Mouse (Mus musculus): ENCODE results near the gene Dcaf1. TPM values are rescaled to one million over a fixed set of nuclear protein-coding genes. Genes with fewer than 3 reads are reported as not detected.

Gene Dcaf1
- polyA plus RNA-seq, 1 experiment from 2014 or later: 18.2 TPM

DNA sequence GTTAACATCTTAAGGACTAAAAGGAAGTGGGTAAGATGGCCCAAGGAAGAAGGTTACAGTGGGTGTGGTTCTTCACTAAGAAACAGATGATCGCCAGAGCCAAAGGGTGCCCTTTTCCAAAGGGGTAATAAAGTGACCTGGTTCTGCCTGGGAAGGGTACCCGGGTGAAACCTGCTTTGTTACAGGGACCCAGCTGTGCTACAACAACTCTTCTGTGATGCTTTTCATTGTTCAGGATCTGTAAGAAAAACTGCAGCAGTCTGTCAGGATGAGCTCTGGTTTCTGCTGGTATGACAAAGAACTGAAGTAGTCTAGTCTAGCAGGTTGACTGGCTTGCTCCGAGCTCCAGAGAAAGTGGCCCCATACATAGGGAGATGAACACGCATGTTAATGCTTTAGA is 60.5 kb downstream of the Dcaf1 start:
- no peak for ATAC-seq (ENCODE audit: low FRiP score)
- WGBS: 74% methylated on average over 4 of the region's 4 CpGs
- no peak overlapping the region for H3K9ac ChIP-seq
- peaks cover 67% of the 10 kb centered on the region for H3K36me3 ChIP-seq
- H3K9me3 ChIP-seq (replicated peaks): no peaks in the 10 kb centered on the region
- H3K4me3 ChIP-seq: no peak overlapping the region
- H3K4me1 ChIP-seq: peaks cover 50% of the 10 kb centered on the region
- no peaks in the 10 kb centered on the region for H3K27me3 ChIP-seq
- no peak overlapping the region for H3K4me2 ChIP-seq (replicated peaks)
- no peak overlapping the region for H3K27ac ChIP-seq

GRCm38 (mm10) chr9:106883085-106883484 is 61.4 kb downstream of the Dcaf1 start:
- H3K4me3 ChIP-seq: peak overlapping the region; percentile 14
- H3K36me3 ChIP-seq: peaks cover 60% of the 10 kb centered on the region
- H3K4me1 ChIP-seq: peaks cover 58% of the 10 kb centered on the region
- H3K27ac ChIP-seq: no peak overlapping the region
- 76% methylated on average over 3 of the region's 3 CpGs for WGBS
- 0 out of 2 replicates have a peak overlapping the region, but pooled peaks have one; percentile 33 for H3K9ac ChIP-seq
- ATAC-seq (ENCODE audit: low FRiP score): no peak
- no peaks in the 10 kb centered on the region for H3K27me3 ChIP-seq
- no peaks in the 10 kb centered on the region for H3K9me3 ChIP-seq (replicated peaks)
- peak overlapping the region; percentile 99 for H3K4me2 ChIP-seq (replicated peaks)

- Histone ChIP-seq H3K4me1 (peaks cover 66% of the 10 kb centered on the region), H3K9me3 (replicated peaks) (no peaks in the 10 kb centered on the region), H3K27me3 (no peaks in the 10 kb centered on the region), H3K27ac (no peak overlapping the region), H3K4me2 (replicated peaks) (peak overlapping the region; percentile 99), H3K9ac (peak overlapping the region; percentile 99), H3K4me3 (peak overlapping the region; percentile 94), H3K36me3 (peaks cover 63% of the 10 kb centered on the region)
- ATAC-seq (ENCODE audit: low FRiP score): no peak
- 39% methylated on average over 16 of the region's 16 CpGs for WGBS
These were observed 62.6 kb downstream of the Dcaf1 start for GRCm38 (mm10) chr9:106884306-106884705.

GRCm38 (mm10) chr9:106884996-106885900 is 63.6 kb downstream of the Dcaf1 start:
- Histone ChIP-seq H3K27ac (peak overlapping the region; percentile 91), H3K9ac (peak overlapping the region; percentile 99), H3K9me3 (replicated peaks) (no peaks in the 10 kb centered on the region), H3K27me3 (no peaks in the 10 kb centered on the region), H3K36me3 (peaks cover 65% of the 10 kb centered on the region), H3K4me3 (peak overlapping the region; percentile 94), H3K4me2 (replicated peaks) (peak overlapping the region; percentile 99), H3K4me1 (peaks cover 75% of the 10 kb centered on the region)
- no peak for ATAC-seq (ENCODE audit: low FRiP score)
- 23% methylated on average over 44 of the region's 44 CpGs for WGBS

DNA sequence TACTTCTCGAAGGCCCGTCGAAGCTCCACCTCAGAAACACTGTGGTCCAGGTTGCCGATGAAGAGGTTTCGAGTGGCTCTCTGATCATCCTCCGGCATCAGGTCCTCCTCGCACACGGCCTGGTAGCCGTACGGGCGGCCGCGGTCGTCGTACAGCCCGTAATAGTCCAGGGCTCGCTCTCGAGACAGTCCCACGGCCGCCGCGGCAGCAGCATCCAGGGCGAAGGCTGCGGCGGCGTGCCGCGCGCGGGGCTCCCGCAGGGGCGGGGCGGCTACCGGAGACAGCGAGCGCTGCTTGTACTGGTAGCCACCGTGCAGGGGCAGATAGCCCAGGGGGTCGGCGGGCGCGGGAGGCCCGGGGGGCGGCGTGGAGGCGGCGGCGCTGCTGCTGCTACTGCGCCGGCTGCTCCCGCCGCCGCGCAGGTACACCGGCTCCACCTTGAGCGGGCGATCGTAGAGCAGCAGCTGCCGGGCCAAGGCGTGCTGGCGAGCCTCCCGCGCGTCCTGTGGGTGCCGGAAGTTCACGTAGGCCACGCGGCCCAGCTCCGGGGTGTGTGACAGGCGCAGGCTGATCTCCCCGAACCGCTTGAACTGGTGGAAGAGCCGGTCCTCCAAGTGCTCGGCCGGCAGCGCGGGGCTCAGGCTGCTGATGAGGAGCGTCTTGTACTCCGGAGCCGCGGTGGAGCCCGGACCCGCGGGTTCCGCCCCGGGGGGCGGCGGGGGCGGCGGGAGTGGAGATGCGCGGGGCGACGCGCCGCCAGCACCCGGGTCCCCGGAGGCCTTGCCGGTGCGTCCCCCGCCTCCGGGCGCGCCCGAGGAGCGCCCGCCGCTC is 64.4 kb downstream of the Dcaf1 start:
- Histone ChIP-seq H3K4me1 (peaks cover 81% of the 10 kb centered on the region), H3K4me2 (replicated peaks) (peak overlapping the region; percentile 99), H3K4me3 (peak overlapping the region; percentile 94), H3K27me3 (no peaks in the 10 kb centered on the region), H3K9ac (peak overlapping the region; percentile 99), H3K27ac (peak overlapping the region; percentile 91), H3K36me3 (peaks cover 65% of the 10 kb centered on the region), H3K9me3 (replicated peaks) (no peaks in the 10 kb centered on the region)
- peak; percentile 7; the same call in 1 of the 2 replicates for ATAC-seq (ENCODE audit: low FRiP score)
- under 1% methylated on average over 84 of the region's 107 CpGs for WGBS

DNA sequence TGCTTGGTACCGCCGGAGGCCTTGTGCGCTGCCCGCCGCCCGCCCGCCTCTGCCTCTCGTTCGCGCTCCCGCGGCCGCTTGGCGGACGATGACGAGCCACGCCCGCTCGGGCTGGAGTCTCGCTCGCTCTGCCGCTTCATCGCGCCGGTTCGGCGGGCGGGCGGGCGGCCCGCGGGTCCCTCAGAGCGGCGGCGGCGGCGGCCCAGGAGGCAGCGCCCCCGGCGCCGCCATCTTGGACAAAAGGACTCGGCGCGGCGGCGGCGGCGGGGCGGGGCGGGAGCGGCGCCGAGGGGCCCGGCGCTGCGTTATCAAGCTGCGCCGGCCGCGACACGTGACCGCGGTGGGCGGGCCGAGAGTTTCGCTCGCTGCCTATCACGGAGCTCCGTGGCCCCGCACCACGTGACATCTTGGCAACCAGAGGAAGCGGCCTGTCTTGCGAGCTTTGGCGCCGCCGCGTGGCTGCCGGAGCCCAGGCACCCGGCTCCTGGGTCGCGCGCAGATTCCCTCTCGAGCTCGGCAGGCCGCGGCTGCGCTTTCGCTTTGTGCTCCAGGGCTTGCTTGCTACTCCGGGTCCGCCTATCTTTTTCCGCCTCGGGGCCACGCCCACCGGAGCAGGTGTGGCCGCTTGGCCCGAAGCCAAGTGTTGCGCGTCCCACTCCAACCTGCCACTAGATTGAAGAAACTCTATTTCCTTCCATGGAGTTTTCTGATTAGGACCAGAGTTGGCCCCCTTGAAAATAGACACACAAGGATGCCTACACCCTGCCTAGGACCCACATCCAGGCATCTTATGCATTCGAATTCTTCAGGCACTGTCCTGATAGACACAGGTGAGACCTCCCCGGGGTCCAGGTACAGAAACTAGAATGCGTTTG is 65.4 kb downstream of the Dcaf1 start, which contains the start of gene Rbm15b:
TSS of gene Rbm15b (minus strand) at position 601 of the 875 bp plus-strand sequence.
- Histone ChIP-seq H3K4me2 (replicated peaks) (peak within 1 kb of the TSS; percentile 99), H3K9me3 (replicated peaks) (no peaks in the 10 kb centered on the region), H3K36me3 (peaks cover 56% of the 10 kb centered on the region), H3K4me3 (peak within 1 kb of the TSS; percentile 94), H3K9ac (peak within 1 kb of the TSS; percentile 99), H3K27me3 (no peaks in the 10 kb centered on the region), H3K4me1 (peaks cover 74% of the 10 kb centered on the region), H3K27ac (peak within 1 kb of the TSS; percentile 91)
- WGBS: 3% methylated on average over 63 of the region's 101 CpGs
- peak; percentile 63 for ATAC-seq (ENCODE audit: low FRiP score)

DNA sequence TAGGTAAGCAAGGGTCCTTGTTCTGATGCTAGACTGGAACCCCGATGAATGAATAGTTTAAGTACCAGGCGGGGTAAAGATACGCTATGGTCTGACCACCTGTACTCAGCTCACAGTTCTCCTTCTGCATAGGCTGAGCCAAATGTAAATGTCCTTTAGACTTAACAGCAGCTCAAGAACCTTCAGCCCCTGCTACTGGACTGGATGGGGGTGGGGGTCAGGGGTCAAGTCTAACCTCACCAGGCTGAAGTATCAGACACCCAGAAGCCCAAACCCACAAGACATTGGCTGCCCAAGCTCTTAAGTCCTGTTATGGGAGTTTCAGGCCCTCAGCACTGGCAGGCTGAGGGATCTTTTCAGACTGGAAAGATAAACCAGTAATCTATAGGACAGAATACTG is 66.7 kb downstream of the Dcaf1 start:
- H3K36me3 ChIP-seq: peaks cover 43% of the 10 kb centered on the region
- H3K4me1 ChIP-seq: peaks cover 64% of the 10 kb centered on the region
- H3K27ac ChIP-seq: peak overlapping the region; percentile 2; the same call in 1 of the 2 replicates

GRCm38 (mm10) chr9:106889321-106889720 is 67.6 kb downstream of the Dcaf1 start:
- H3K9me3 ChIP-seq (replicated peaks): no peaks in the 10 kb centered on the region
- H3K36me3 ChIP-seq: peaks cover 37% of the 10 kb centered on the region
- peaks cover 60% of the 10 kb centered on the region for H3K4me1 ChIP-seq
- 90% methylated on average over 9 of the region's 9 CpGs for WGBS
- no peak overlapping the region for H3K27ac ChIP-seq
- H3K27me3 ChIP-seq: no peaks in the 10 kb centered on the region
- H3K4me2 ChIP-seq (replicated peaks): no peak overlapping the region
- H3K4me3 ChIP-seq: no peak overlapping the region
- no peak for ATAC-seq (ENCODE audit: low FRiP score)
- H3K9ac ChIP-seq: 0 out of 2 replicates have a peak overlapping the region, but pooled peaks have one; percentile 18

More for the DNA sequence above, 66.7 kb downstream of the Dcaf1 start:
- no peaks in the 10 kb centered on the region for H3K9me3 ChIP-seq (replicated peaks)
- H3K4me2 ChIP-seq (replicated peaks): no peak overlapping the region
- no peaks in the 10 kb centered on the region for H3K27me3 ChIP-seq
- ATAC-seq (ENCODE audit: low FRiP score): no peak
- H3K4me3 ChIP-seq: no peak overlapping the region
- WGBS: 95% methylated on average over 3 of the region's 3 CpGs
- no peak overlapping the region for H3K9ac ChIP-seq

DNA sequence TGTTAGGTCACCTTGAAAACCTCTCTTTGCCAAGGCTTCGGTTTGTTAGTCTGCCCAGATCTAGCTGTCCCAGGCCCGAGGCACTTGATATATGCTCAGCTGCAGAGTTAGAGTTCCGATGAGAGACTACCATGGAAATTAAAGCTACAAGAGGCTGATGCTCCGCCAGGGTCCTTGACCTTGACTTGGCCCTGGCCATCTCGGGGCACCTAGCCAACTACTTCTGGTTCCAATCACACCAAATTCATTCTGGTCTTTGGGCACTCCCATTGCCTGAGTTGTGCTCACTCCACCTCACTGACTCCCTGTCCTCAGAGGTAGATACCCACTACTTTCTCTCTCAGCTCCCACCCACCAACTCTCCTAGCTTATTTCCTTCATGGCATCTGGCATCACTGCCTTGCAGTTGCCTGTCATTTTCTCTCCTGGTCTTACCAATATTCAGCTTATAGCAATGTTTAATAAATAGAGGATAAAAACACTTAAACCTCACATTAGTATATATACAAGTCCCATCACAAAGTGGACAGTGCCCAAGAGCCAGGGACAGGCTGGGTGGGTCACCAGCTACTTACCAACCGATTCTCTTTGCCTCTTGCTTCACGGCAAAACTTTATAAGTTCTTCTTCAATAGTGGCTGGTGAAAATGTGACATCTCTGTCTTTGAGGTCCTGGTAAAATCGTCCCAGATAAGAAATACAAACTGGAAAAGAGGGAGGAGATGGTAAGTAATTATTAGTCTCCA is 69.0 kb downstream of the Dcaf1 start:
- H3K4me3 ChIP-seq: peak overlapping the region; percentile 95
- WGBS: 66% methylated on average over 8 of the region's 8 CpGs
- no peaks in the 10 kb centered on the region for H3K27me3 ChIP-seq
- no peak for ATAC-seq (ENCODE audit: low FRiP score)
- peak overlapping the region; percentile 68 for H3K4me2 ChIP-seq (replicated peaks)
- H3K27ac ChIP-seq: no peak overlapping the region
- H3K9me3 ChIP-seq (replicated peaks): no peaks in the 10 kb centered on the region
- peak overlapping the region; percentile 92 for H3K9ac ChIP-seq
- peaks cover 25% of the 10 kb centered on the region for H3K36me3 ChIP-seq
- peaks cover 47% of the 10 kb centered on the region for H3K4me1 ChIP-seq

DNA sequence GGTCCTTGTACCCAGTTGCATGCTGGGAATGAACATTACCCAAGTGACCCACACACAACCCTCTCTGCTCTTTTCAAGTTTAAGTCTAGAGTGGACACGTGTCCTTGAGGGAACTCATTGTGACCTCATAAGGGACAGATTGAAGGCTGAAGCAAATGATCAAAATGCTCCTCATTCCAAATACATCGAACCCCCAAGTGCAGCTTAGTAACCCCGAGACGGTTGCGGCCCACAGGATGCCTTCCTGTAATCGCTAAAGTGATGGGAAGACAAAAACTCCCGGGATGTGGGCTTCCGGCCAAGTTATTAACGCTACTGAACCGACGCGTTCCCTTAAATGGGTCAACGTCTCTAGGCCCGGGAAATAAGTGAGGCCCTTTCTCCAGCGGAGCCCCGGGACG is 69.7 kb downstream of the Dcaf1 start:
- Histone ChIP-seq H3K4me2 (replicated peaks) (peak overlapping the region; percentile 68), H3K36me3 (peaks cover 26% of the 10 kb centered on the region), H3K27ac (peak overlapping the region; percentile 88), H3K4me1 (peaks cover 43% of the 10 kb centered on the region), H3K4me3 (peak overlapping the region; percentile 95), H3K9me3 (replicated peaks) (no peaks in the 10 kb centered on the region), H3K9ac (peak overlapping the region; percentile 92), H3K27me3 (no peaks in the 10 kb centered on the region)
- WGBS: 1% methylated on average over 17 of the region's 17 CpGs
- ATAC-seq (ENCODE audit: low FRiP score): no peak

Data from hindbrain, embryonic 12.5 days (tissue).